ENCODE assay signal across 8 mouse cellular contexts in the genomic region with DNA sequence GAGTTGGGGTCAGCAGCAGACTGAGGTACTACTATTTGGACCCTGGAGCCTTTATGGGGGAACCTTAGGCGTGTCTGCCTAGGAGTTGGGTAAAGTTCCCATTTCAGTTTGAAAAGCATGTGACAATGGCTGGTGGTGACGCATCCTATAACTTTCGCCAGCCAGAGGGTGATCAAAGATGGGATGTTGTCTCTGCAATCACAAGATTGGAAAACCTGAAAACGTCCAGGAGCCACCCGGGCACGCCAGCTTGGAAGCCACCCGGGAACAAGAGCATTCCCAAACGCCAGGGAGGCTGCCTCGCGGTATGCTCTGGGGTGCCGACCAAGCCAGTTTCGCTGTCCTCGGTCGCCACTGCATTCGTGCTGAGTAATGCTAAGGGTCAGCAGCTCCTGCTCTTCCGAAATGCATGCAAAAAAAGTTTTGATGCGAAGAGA. TPM values are rescaled to one million over a fixed set of nuclear protein-coding genes. Genes with fewer than 3 reads are reported as not detected.
DNase-seq lines count a peak whose midpoint lies in the region; ATAC-seq lines count a peak whose summit lies in the region.

No protein-coding gene starts in this region.

- WGBS in hindbrain, embryonic 12.5 days: 4% methylated on average over 17 of the region's 17 CpGs

- no peak for ATAC-seq in hindbrain, embryonic 12.5 days (ENCODE audit: low FRiP score)
- ATAC-seq in megakaryocyte-erythroid progenitor cell, adult 5-6 weeks (replicated peaks; ENCODE audit: low FRiP score, low TSS enrichment, poor library complexity, severe bottlenecking): peak; percentile 16

- peak overlapping the region; percentile 92 for H3K27ac ChIP-seq in hindbrain, embryonic 12.5 days

- H3K9me3 ChIP-seq in hindbrain, embryonic 12.5 days (replicated peaks): no peaks in the 10 kb centered on the region

- peak overlapping the region; percentile 71 for H3K4me2 ChIP-seq in hindbrain, embryonic 12.5 days (replicated peaks)

- DNase-seq in gastrocnemius, postnatal 10 days: peak; percentile 47
- no peak for DNase-seq in gastrocnemius, postnatal 25 days
- DNase-seq in spleen, postnatal 4 days (ENCODE audit: low spot score in 2 of 2): peak; percentile 56 to 79
- no peak for DNase-seq in spleen, adult 18-20 months
- no peak for DNase-seq in embryo, embryonic 10 days (ENCODE audit: low spot score)
- no peak for DNase-seq in embryo, embryonic 11 days

- no peaks in the 10 kb centered on the region for H3K27me3 ChIP-seq in hindbrain, embryonic 12.5 days

- peak overlapping the region; percentile 99 for H3K4me3 ChIP-seq in hindbrain, embryonic 12.5 days

- H3K9ac ChIP-seq in hindbrain, embryonic 12.5 days: peak overlapping the region; percentile 82

- peaks cover 18% of the 10 kb centered on the region for H3K4me1 ChIP-seq in hindbrain, embryonic 12.5 days

- no peaks in the 10 kb centered on the region; the same call in 1 of the 2 replicates for H3K36me3 ChIP-seq in hindbrain, embryonic 12.5 days

RNA-seq across cellular contexts. Expression of a gene that starts 0.9 kb away (rescaled TPM):
- total RNA-seq in gastrocnemius, postnatal 10 days (2021): 10 to 100 TPM; 66.0 to 69.4 TPM
- total RNA-seq in gastrocnemius, postnatal 25 days (2021): 10 to 100 TPM; 50.0 to 50.4 TPM
- 184 and 189 TPM in 2 replicates for polyA plus RNA-seq in hindbrain, embryonic 12.5 days (2016; fragmentation: Nextera tagmentation; extraction: Ambion mirVana)
- total RNA-seq in megakaryocyte-erythroid progenitor cell, adult 5-6 weeks (2014; fragmentation: Nextera tagmentation): 102 and 106 TPM in 2 replicates
- 128 and 135 TPM in 2 replicates for total RNA-seq in megakaryocyte-erythroid progenitor cell, adult 5-6 weeks (2017)

RNA-seq across cellular contexts. Expression of a gene that starts 7.6 kb away (rescaled TPM):
- total RNA-seq in gastrocnemius, postnatal 10 days (2021): 10 to 100 TPM; 66.8 to 84.1 TPM
- 10 to 100 TPM; 51.8 to 60.6 TPM for total RNA-seq in gastrocnemius, postnatal 25 days (2021)
- polyA plus RNA-seq in hindbrain, embryonic 12.5 days (2016; fragmentation: Nextera tagmentation; extraction: Ambion mirVana): 236 and 284 TPM in 2 replicates
- total RNA-seq in megakaryocyte-erythroid progenitor cell, adult 5-6 weeks (2014; fragmentation: Nextera tagmentation): 212 and 229 TPM in 2 replicates
- total RNA-seq in megakaryocyte-erythroid progenitor cell, adult 5-6 weeks (2017): 42.7 and 68.1 TPM in 2 replicates

RNA-seq across cellular contexts. Expression of a gene that starts 45.6 kb away (rescaled TPM):
- total RNA-seq in gastrocnemius, postnatal 10 days (2021): 1,000 to 10,000 TPM; 2,118 to 2,804 TPM
- total RNA-seq in gastrocnemius, postnatal 25 days (2021): 1,000 to 10,000 TPM in 1 of 2 experiments, 100 to 1,000 TPM in 1; 811 to 1,001 TPM
- polyA plus RNA-seq in hindbrain, embryonic 12.5 days (2016; fragmentation: Nextera tagmentation; extraction: Ambion mirVana): 743 and 783 TPM in 2 replicates
- total RNA-seq in megakaryocyte-erythroid progenitor cell, adult 5-6 weeks (2014; fragmentation: Nextera tagmentation): not detected in 2 replicates
- not detected in 2 replicates for total RNA-seq in megakaryocyte-erythroid progenitor cell, adult 5-6 weeks (2017)

Comparison
In these comparisons a context has a peak if more than half of its experiments do, and no peak if none do; other contexts are left out.
1. DNase-seq: peak in gastrocnemius, postnatal 10 days (single experiment) and spleen, postnatal 4 days (2 of 2); none in gastrocnemius, postnatal 25 days (single experiment), spleen, adult 18-20 months (0 of 2), embryo, embryonic 10 days (single experiment) and embryo, embryonic 11 days (single experiment).
2. RNA of a gene that starts 45.6 kb away (total RNA-seq): 2,118 to 2,804 TPM in gastrocnemius, postnatal 10 days and 811 to 1,001 TPM in gastrocnemius, postnatal 25 days; not detected in megakaryocyte-erythroid progenitor cell, adult 5-6 weeks; every median in the first group is over 100 times any median in the second.